Mouse (Mus musculus) colon, adult 2 months (tissue): Measurements from ENCODE around the gene Rbm46. TPM values are rescaled to one million over a fixed set of nuclear protein-coding genes. Genes with fewer than 3 reads are reported as not detected.

Experiments used
- polyA plus RNA-seq: library from polyadenylated mRNA; depleted of rRNA; stranded (reverse); fragments of >200 nt; gene quantifications from 2 replicates; pipeline ENCODE4 v1.2.3, GENCODE M21; 2012; rRNA removed

The Rbm46 gene
- polyA plus RNA-seq, result not detected in 2 replicates

GRCm38 (mm10) chr3:82876372-82876739 lies at the start of gene Rbm46:
Gene Rbm46 (minus strand): TSS chr3:82876483.

GRCm38 (mm10) chr3:82903613-82904205 lies 27.4 kb upstream of the Rbm46 start, which contains the start of gene Lrat:
Gene Lrat (minus strand): TSS chr3:82903973.

Other genes starting within 250 kb of the Rbm46 start
- 0.64 and 1.1 TPM in 2 replicates for gene Lrat, start 27.5 kb upstream of the Rbm46 start, polyA plus RNA-seq
- 0.14 TPM in 1 of 2 replicates, not detected in the other for gene Fgg, start 131.2 kb upstream of the Rbm46 start, polyA plus RNA-seq
- gene Fga, start 149.6 kb upstream of the Rbm46 start, polyA plus RNA-seq, result 0.08 TPM in 1 of 2 replicates, not detected in the other
- gene Fgb, start 173.4 kb upstream of the Rbm46 start, polyA plus RNA-seq, result 0.02 and 0.05 TPM in 2 replicates
- gene Plrg1, start 179.0 kb upstream of the Rbm46 start, polyA plus RNA-seq, result 19.9 and 23.2 TPM in 2 replicates